Mouse (Mus musculus): ENCODE results near the gene Pan3. TPM values are rescaled to one million over a fixed set of nuclear protein-coding genes. Genes with fewer than 3 reads are reported as not detected.

The Pan3 gene
- polyA plus RNA-seq, 1 experiment from 2014 or later: 88.9 TPM

GRCm38 (mm10) chr5:147399843-147400504, 30.0 kb upstream of the Pan3 start, which contains the start of gene Flt3:
Gene Flt3 (minus strand): TSS chr5:147400489.
- Histone ChIP-seq H3K9me3 (ENCODE audit: control insufficient read depth, low read length) (no peaks in the 10 kb centered on the region), H3K36me3 (ENCODE audit: control insufficient read depth, insufficient read depth, low read length) (no peaks in the 10 kb centered on the region), H3K4me2 (replicated peaks; ENCODE audit: low read depth, low read length) (peak within 1 kb of the TSS; percentile 74), H3K27ac (ENCODE audit: low read depth, low read length) (no peak within 1 kb of the TSS), H3K27me3 (ENCODE audit: control insufficient read depth, insufficient read depth, low read length) (peaks cover 41% of the 10 kb centered on the region), H3K4me3 (ENCODE audit: low read length) (peak within 1 kb of the TSS; percentile 38), H3K9ac (ENCODE audit: low read depth, low read length) (peak within 1 kb of the TSS; percentile 34; the same call in 1 of the 2 replicates), H3K4me1 (ENCODE audit: control insufficient read depth, insufficient read depth, low read length) (0 out of 2 replicates have a peak, but pooled peaks cover 2% of the 10 kb centered on the region)
- WGBS: under 1% methylated on average over 40 of the region's 56 CpGs
- peak; percentile 93 for ATAC-seq (ENCODE audit: low FRiP score, low TSS enrichment)

DNA sequence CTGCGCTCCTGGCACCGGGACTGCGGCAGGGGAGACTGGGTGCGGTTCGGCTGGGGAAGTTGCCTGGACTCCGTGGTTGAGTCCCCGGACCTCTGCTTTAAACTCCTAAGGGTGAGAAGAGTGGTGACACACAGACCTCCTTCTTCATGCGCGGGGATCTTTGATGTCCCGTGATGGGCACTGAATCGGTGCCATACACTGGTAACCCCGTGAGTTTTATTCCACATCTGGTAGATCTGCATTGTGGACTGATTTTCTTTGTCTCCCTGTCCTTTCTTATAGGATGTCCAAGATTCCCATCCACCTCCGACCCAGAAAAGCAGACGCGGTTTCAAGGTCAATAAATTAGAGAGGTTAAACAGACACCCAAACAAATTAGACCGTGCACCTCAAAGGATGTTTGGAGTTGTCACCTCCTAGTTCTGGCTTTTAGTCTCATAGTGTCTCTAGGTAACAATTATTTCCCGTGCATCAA, 29.4 kb upstream of the Pan3 start:
- H3K27me3 ChIP-seq (ENCODE audit: control insufficient read depth, insufficient read depth, low read length): peaks cover 41% of the 10 kb centered on the region
- H3K4me1 ChIP-seq (ENCODE audit: control insufficient read depth, insufficient read depth, low read length): 0 out of 2 replicates have a peak, but pooled peaks cover 2% of the 10 kb centered on the region
- peak overlapping the region; percentile 74 for H3K4me2 ChIP-seq (replicated peaks; ENCODE audit: low read depth, low read length)
- H3K4me3 ChIP-seq (ENCODE audit: low read length): peak overlapping the region; percentile 38
- H3K27ac ChIP-seq (ENCODE audit: low read depth, low read length): no peak overlapping the region
- H3K36me3 ChIP-seq (ENCODE audit: control insufficient read depth, insufficient read depth, low read length): no peaks in the 10 kb centered on the region
- peak; percentile 33; the same call in 1 of the 2 replicates for ATAC-seq (ENCODE audit: low FRiP score, low TSS enrichment)
- 1% methylated on average over 17 of the region's 17 CpGs for WGBS
- peak overlapping the region; percentile 34; the same call in 1 of the 2 replicates for H3K9ac ChIP-seq (ENCODE audit: low read depth, low read length)
- no peaks in the 10 kb centered on the region for H3K9me3 ChIP-seq (ENCODE audit: control insufficient read depth, low read length)

DNA sequence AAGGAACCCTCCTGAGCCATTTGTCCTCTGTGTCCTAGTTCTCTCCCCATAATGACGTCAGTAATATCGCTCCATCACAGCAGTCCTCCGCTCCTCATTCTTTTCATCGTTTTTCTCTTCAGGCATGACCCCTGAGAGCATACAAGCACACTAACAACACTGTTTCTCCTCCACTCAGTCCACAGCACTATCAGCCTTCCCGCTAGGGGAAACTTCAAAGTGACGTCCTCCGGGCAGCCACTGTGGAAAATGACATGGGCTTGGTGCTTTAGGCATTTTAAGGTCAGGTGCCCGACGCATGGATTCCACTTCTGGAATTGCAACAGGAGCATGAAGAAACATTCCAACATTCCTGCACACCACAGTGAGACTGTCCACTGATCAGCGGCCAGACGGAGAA, 28.9 kb upstream of the Pan3 start:
- WGBS: 26% methylated on average over 11 of the region's 11 CpGs
- H3K36me3 ChIP-seq (ENCODE audit: control insufficient read depth, insufficient read depth, low read length): no peaks in the 10 kb centered on the region
- no peaks in the 10 kb centered on the region for H3K9me3 ChIP-seq (ENCODE audit: control insufficient read depth, low read length)
- no peak overlapping the region for H3K9ac ChIP-seq (ENCODE audit: low read depth, low read length)
- H3K27ac ChIP-seq (ENCODE audit: low read depth, low read length): no peak overlapping the region
- H3K4me1 ChIP-seq (ENCODE audit: control insufficient read depth, insufficient read depth, low read length): 0 out of 2 replicates have a peak, but pooled peaks cover 2% of the 10 kb centered on the region
- 0 out of 2 replicates have a peak overlapping the region, but pooled peaks have one; percentile 74 for H3K4me2 ChIP-seq (replicated peaks; ENCODE audit: low read depth, low read length)
- ATAC-seq (ENCODE audit: low FRiP score, low TSS enrichment): no peak
- H3K4me3 ChIP-seq (ENCODE audit: low read length): no peak overlapping the region; the same call in 1 of the 2 replicates
- peaks cover 41% of the 10 kb centered on the region for H3K27me3 ChIP-seq (ENCODE audit: control insufficient read depth, insufficient read depth, low read length)

DNA sequence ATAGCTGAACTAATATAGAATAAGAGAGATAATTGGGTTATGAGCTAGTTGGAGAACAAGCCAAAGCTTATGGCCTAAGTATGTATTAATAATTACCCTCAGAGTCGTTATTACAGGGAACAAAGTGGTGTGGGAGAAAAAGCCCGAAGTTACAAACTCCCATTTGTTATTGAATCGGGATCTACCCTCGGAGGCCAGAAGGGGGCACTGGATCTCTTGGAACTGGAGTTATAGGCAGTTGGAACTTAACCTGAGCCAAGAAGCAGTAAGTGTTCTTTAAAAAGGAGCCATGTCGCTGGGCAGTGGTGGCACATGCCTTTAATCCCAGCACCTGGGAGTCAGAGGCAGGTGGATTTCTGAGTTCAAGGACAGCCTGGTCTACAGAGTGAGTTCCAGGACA, 27.5 kb upstream of the Pan3 start:
- 26% methylated on average over 5 of the region's 5 CpGs for WGBS
- Histone ChIP-seq H3K4me2 (replicated peaks; ENCODE audit: low read depth, low read length) (no peak overlapping the region; the same call in 1 of the 2 replicates), H3K4me3 (ENCODE audit: low read length) (no peak overlapping the region), H3K27ac (ENCODE audit: low read depth, low read length) (no peak overlapping the region), H3K4me1 (ENCODE audit: control insufficient read depth, insufficient read depth, low read length) (0 out of 2 replicates have a peak, but pooled peaks cover 2% of the 10 kb centered on the region), H3K9ac (ENCODE audit: low read depth, low read length) (no peak overlapping the region), H3K9me3 (ENCODE audit: control insufficient read depth, low read length) (no peaks in the 10 kb centered on the region), H3K27me3 (ENCODE audit: control insufficient read depth, insufficient read depth, low read length) (peaks cover 41% of the 10 kb centered on the region), H3K36me3 (ENCODE audit: control insufficient read depth, insufficient read depth, low read length) (no peaks in the 10 kb centered on the region)
- ATAC-seq (ENCODE audit: low FRiP score, low TSS enrichment): no peak

GRCm38 (mm10) chr5:147406135-147406534, 23.8 kb upstream of the Pan3 start:
- no peaks in the 10 kb centered on the region for H3K36me3 ChIP-seq (ENCODE audit: control insufficient read depth, insufficient read depth, low read length)
- peaks cover 11% of the 10 kb centered on the region for H3K27me3 ChIP-seq (ENCODE audit: control insufficient read depth, insufficient read depth, low read length)
- WGBS: 79% methylated on average over 5 of the region's 5 CpGs
- no peak overlapping the region for H3K4me2 ChIP-seq (replicated peaks; ENCODE audit: low read depth, low read length)
- no peak overlapping the region for H3K4me3 ChIP-seq (ENCODE audit: low read length)
- no peak overlapping the region for H3K9ac ChIP-seq (ENCODE audit: low read depth, low read length)
- H3K27ac ChIP-seq (ENCODE audit: low read depth, low read length): no peak overlapping the region
- no peaks in the 10 kb centered on the region for H3K9me3 ChIP-seq (ENCODE audit: control insufficient read depth, low read length)
- ATAC-seq (ENCODE audit: low FRiP score, low TSS enrichment): no peak
- H3K4me1 ChIP-seq (ENCODE audit: control insufficient read depth, insufficient read depth, low read length): no peaks in the 10 kb centered on the region

DNA sequence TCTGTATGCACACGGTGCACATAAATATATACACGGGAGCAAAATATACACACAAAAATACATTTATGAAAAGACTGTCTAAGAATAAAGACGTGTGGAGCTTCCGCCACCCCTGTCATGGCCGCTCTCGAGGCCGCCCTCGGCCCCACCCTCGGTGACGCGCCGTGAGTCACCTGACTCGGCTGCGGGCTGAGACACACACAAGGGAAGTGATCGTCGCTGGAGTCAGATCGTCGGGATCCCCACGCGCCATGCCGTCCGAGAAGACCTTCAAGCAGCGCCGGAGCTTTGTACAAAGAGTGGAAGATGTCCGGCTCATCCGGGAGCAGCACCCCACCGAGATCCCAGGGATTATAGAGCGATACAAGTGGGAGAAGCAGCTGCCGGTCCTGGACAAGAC, 21.2 kb upstream of the Pan3 start:
- H3K4me1 ChIP-seq (ENCODE audit: control insufficient read depth, insufficient read depth, low read length): no peaks in the 10 kb centered on the region
- H3K4me3 ChIP-seq (ENCODE audit: low read length): no peak overlapping the region; the same call in 1 of the 2 replicates
- H3K4me2 ChIP-seq (replicated peaks; ENCODE audit: low read depth, low read length): 0 out of 2 replicates have a peak overlapping the region, but pooled peaks have one; percentile 8
- no peaks in the 10 kb centered on the region for H3K9me3 ChIP-seq (ENCODE audit: control insufficient read depth, low read length)
- no peak overlapping the region for H3K9ac ChIP-seq (ENCODE audit: low read depth, low read length)
- ATAC-seq (ENCODE audit: low FRiP score, low TSS enrichment): no peak
- H3K27ac ChIP-seq (ENCODE audit: low read depth, low read length): no peak overlapping the region
- no peaks in the 10 kb centered on the region for H3K36me3 ChIP-seq (ENCODE audit: control insufficient read depth, insufficient read depth, low read length)
- WGBS: 60% methylated on average over 29 of the region's 29 CpGs
- no peaks in the 10 kb centered on the region for H3K27me3 ChIP-seq (ENCODE audit: control insufficient read depth, insufficient read depth, low read length)

- 91% methylated on average over 6 of the region's 6 CpGs for WGBS
Measured at GRCm38 (mm10) chr5:147410585-147410984, 19.4 kb upstream of the Pan3 start.

GRCm38 (mm10) chr5:147417986-147418385, 12.0 kb upstream of the Pan3 start:
- no peak for ATAC-seq (ENCODE audit: low FRiP score, low TSS enrichment)
- no peak overlapping the region for H3K27ac ChIP-seq (ENCODE audit: low read depth, low read length)
- no peaks in the 10 kb centered on the region for H3K9me3 ChIP-seq (ENCODE audit: control insufficient read depth, low read length)
- WGBS: 80% methylated on average over 1 of the region's 1 CpGs
- H3K4me1 ChIP-seq (ENCODE audit: control insufficient read depth, insufficient read depth, low read length): no peaks in the 10 kb centered on the region
- no peaks in the 10 kb centered on the region for H3K27me3 ChIP-seq (ENCODE audit: control insufficient read depth, insufficient read depth, low read length)
- no peak overlapping the region for H3K9ac ChIP-seq (ENCODE audit: low read depth, low read length)
- H3K4me2 ChIP-seq (replicated peaks; ENCODE audit: low read depth, low read length): no peak overlapping the region
- no peak overlapping the region for H3K4me3 ChIP-seq (ENCODE audit: low read length)
- no peaks in the 10 kb centered on the region for H3K36me3 ChIP-seq (ENCODE audit: control insufficient read depth, insufficient read depth, low read length)

More at GRCm38 (mm10) chr5:147410585-147410984, 19.4 kb upstream of the Pan3 start:
- no peak overlapping the region for H3K4me3 ChIP-seq (ENCODE audit: low read length)
- H3K36me3 ChIP-seq (ENCODE audit: control insufficient read depth, insufficient read depth, low read length): no peaks in the 10 kb centered on the region
- no peaks in the 10 kb centered on the region for H3K4me1 ChIP-seq (ENCODE audit: control insufficient read depth, insufficient read depth, low read length)
- H3K9me3 ChIP-seq (ENCODE audit: control insufficient read depth, low read length): no peaks in the 10 kb centered on the region
- H3K27ac ChIP-seq (ENCODE audit: low read depth, low read length): no peak overlapping the region
- ATAC-seq (ENCODE audit: low FRiP score, low TSS enrichment): 0 out of 2 replicates have a peak, but pooled peaks have one; percentile 35
- H3K27me3 ChIP-seq (ENCODE audit: control insufficient read depth, insufficient read depth, low read length): no peaks in the 10 kb centered on the region
- H3K4me2 ChIP-seq (replicated peaks; ENCODE audit: low read depth, low read length): no peak overlapping the region
- H3K9ac ChIP-seq (ENCODE audit: low read depth, low read length): no peak overlapping the region

Data from kidney, embryonic 14.5 days (tissue).